Mouse (Mus musculus) neural tube, embryonic 15.5 days (tissue): ENCODE measurements around the gene Fcrl5. TPM values are rescaled to one million over a fixed set of nuclear protein-coding genes. Genes with fewer than 3 reads are reported as not detected.
"Not testable (repeated sequence)": the region's sequence is repeated elsewhere in the genome, so short reads cannot be mapped to it uniquely, and the experiment has no call there.

Source experiments
- ATAC-seq: fragments of 200-750 bp; cut with Nextera tagmentation; 2 replicates; pipeline ENCODE4 v1.8.0; 2017; ENCODE audit warnings: mild to moderate bottlenecking, moderate TSS enrichment, moderate library complexity; ENCODE audit not compliant: low FRiP score
- H3K27ac ChIP-seq: fragments of 300-500 bp; sonication (generic); replicated peaks from 2 replicates; pipeline ENCODE4 v1.5.1; 2015; ENCODE audit warnings: mild to moderate bottlenecking, inconsistent platforms
- H3K27me3 ChIP-seq: fragments of 300-500 bp; sonication (generic); replicated peaks from 2 replicates; pipeline ENCODE4 v1.6.1; 2015; ENCODE audit warnings: inconsistent platforms
- H3K36me3 ChIP-seq: fragments of 300-500 bp; sonication (generic); 2 replicates; pipeline ENCODE4 v1.6.1; 2015; ENCODE audit warnings: inconsistent platforms
- H3K4me1 ChIP-seq: fragments of 300-500 bp; sonication (generic); 2 replicates; pipeline ENCODE4 v1.6.1; 2015; ENCODE audit warnings: inconsistent platforms
- H3K4me2 ChIP-seq: fragments of 300-500 bp; sonication (generic); 2 replicates; pipeline ENCODE4 v1.6.1; 2015; ENCODE audit warnings: inconsistent platforms, mild to moderate bottlenecking, moderate library complexity
- H3K4me3 ChIP-seq: fragments of 300-500 bp; sonication (generic); replicated peaks from 2 replicates; pipeline ENCODE4 v1.5.1; 2015; ENCODE audit warnings: mild to moderate bottlenecking, inconsistent platforms
- H3K9ac ChIP-seq: fragments of 300-500 bp; sonication (generic); replicated peaks from 2 replicates; pipeline ENCODE4 v1.6.1; 2015; ENCODE audit warnings: mild to moderate bottlenecking, inconsistent platforms
- H3K9me3 ChIP-seq: fragments of 300-500 bp; sonication (generic); replicated peaks from 2 replicates; pipeline ENCODE4 v1.6.1; 2016; ENCODE audit warnings: inconsistent platforms
- WGBS: fragments of 180-500 bp; shearing (Covaris S2); methylation state at CpG from one replicate; pipeline ENCODE4 v1.1.7; 2015; ENCODE audit warnings: mixed read lengths; 5-methylcytosine and 5-hydroxymethylcytosine counted together
- polyA plus RNA-seq: library from polyadenylated mRNA; unstranded; fragments of >200 nt; fragmentation: Nextera tagmentation; extraction: Ambion mirVana; gene quantifications from 2 replicates; pipeline ENCODE4 v1.2.1, GENCODE M21; 2015

The Fcrl5 gene
- polyA plus RNA-seq, 1 experiment from 2014 or later, result not detected

DNA sequence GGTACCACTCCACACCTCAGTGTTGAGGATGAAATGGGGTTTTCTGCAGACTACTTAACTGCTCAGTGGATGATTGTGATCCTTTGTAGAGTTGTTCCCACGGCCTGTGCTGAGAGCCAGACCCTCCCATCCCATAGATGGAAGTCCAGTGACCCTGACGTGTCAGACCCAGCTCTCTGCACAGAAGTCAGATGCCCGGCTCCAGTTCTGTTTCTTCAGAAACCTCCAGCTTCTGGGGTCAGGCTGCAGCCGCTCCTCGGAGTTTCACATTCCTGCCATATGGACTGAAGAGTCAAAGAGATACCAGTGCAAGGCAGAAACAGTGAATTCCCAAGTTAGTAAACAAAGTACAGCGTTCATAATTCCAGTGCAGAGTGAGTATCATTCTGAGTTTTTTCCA lies 8.4 kb downstream of the Fcrl5 start:
- Histone ChIP-seq H3K4me3 (no peak overlapping the region), H3K27ac (no peak overlapping the region), H3K27me3 (no peaks in the 10 kb centered on the region), H3K9ac (no peak overlapping the region), H3K4me2 (no peak overlapping the region), H3K4me1 (no peaks in the 10 kb centered on the region), H3K36me3 (no peaks in the 10 kb centered on the region), H3K9me3 (no peaks in the 10 kb centered on the region)
- ATAC-seq, result no peak
- 82% methylated on average over 6 of the region's 6 CpGs for WGBS

DNA sequence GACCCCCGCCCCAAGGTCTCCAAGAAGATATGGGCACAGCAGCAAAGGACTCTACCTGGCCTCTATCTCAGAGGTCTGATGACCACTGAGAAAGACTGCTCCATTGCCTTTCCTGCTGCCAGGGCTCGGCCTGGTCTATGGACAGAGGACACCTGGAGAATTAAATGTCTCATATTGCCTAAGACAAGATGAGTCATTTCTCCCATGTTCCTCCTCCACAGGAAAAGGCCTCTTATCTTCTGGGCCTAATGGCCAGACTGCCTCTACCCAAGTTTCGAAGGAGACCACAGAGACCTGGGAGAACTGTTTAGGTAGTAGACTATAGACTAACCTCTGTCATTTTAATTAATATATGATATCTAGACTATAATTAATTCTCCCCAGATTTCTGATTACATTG lies 29.9 kb downstream of the Fcrl5 start:
- no peaks in the 10 kb centered on the region for H3K36me3 ChIP-seq
- no peak for ATAC-seq
- H3K27ac ChIP-seq, result no peak overlapping the region
- WGBS, result 91% methylated on average over 3 of the region's 3 CpGs
- H3K27me3 ChIP-seq, result no peaks in the 10 kb centered on the region
- no peaks in the 10 kb centered on the region for H3K4me1 ChIP-seq
- no peak overlapping the region for H3K9ac ChIP-seq
- 0 out of 2 replicates have a peak, but pooled peaks cover 2% of the 10 kb centered on the region for H3K9me3 ChIP-seq
- H3K4me3 ChIP-seq, result no peak overlapping the region
- H3K4me2 ChIP-seq, result no peak overlapping the region

DNA sequence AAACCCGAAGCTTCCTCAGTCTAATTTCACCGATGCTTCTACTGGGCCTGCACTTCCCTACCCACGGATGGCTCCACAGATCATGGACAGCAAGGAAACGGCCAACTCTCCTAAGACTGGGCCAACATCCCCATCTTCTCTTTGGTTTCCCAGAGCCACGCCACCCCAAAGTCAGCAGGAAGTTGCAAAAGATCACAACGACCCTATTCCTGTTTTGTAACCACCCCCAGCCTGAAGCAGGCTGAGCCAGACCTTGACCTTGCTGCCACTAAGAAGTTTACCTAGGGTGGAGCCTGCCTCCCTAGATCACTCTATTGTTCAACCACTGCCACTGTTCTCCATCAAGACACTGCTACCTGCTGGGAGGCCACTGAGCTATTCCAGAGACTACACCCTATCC lies 31.4 kb downstream of the Fcrl5 start:
- no peaks in the 10 kb centered on the region for H3K27me3 ChIP-seq
- H3K27ac ChIP-seq, result no peak overlapping the region
- H3K9ac ChIP-seq, result no peak overlapping the region
- WGBS, result 81% methylated on average over 6 of the region's 6 CpGs
- no peaks in the 10 kb centered on the region for H3K4me1 ChIP-seq
- no peak for ATAC-seq
- H3K4me2 ChIP-seq, result no peak overlapping the region
- H3K36me3 ChIP-seq, result no peaks in the 10 kb centered on the region
- 0 out of 2 replicates have a peak, but pooled peaks cover 2% of the 10 kb centered on the region for H3K9me3 ChIP-seq
- no peak overlapping the region for H3K4me3 ChIP-seq

GRCm38 (mm10) chr3:87467416-87467815 lies 31.8 kb downstream of the Fcrl5 start:
- Histone ChIP-seq H3K4me3 (no peak overlapping the region), H3K36me3 (no peaks in the 10 kb centered on the region), H3K4me2 (no peak overlapping the region), H3K27ac (no peak overlapping the region), H3K27me3 (no peaks in the 10 kb centered on the region), H3K4me1 (no peaks in the 10 kb centered on the region), H3K9me3 (0 out of 2 replicates have a peak, but pooled peaks cover 2% of the 10 kb centered on the region), H3K9ac (no peak overlapping the region)
- ATAC-seq, result no peak
- WGBS, result 92% methylated on average over 9 of the region's 9 CpGs

DNA sequence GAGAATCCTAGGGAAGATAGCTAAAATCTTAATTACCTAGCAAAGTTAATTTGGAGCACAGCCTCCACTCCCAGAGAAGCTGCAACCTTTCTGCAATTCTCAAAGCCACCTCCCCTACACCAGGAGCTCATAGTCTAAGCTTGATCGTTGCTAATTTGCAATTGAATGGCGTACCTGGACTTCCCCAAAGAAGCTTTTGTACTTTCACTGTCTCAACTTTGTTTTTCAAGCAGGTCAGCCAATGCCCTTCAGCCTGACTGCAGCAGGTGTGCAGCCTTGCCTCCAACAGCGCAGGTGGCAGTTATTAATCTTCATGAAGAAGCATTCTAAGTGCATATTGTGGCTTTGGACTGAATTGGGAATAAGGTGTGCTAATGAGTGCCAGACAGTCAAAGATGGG lies 42.4 kb downstream of the Fcrl5 start:
- H3K27ac ChIP-seq, H3K4me3 ChIP-seq, H3K36me3 ChIP-seq, H3K27me3 ChIP-seq, H3K4me2 ChIP-seq, H3K9ac ChIP-seq, H3K4me1 ChIP-seq, H3K9me3 ChIP-seq, ATAC-seq: not testable (repeated sequence)
- 83% methylated on average over 3 of the region's 3 CpGs for WGBS

DNA sequence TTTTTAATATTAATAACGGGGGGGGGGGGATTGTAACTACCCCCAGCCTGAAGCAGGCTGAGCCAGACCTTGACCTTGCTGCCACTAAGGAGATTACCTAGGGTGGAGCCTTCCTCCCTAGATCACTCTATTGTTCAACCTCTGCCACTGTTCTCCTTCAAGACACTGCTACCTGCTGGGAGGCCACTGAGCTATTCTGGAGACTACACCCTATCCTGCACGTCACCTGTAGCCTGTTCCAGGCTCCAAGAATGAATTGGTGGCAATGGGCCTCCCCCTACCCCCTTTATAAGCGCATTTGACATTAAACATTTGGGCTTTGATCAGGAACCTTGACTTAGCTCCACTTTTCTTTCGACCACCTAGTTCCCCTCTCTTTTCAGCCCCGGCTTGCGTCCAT lies 43.0 kb downstream of the Fcrl5 start:
- H3K36me3 ChIP-seq, H3K4me1 ChIP-seq, H3K4me2 ChIP-seq, H3K4me3 ChIP-seq, H3K27me3 ChIP-seq, ATAC-seq, H3K27ac ChIP-seq, H3K9ac ChIP-seq, H3K9me3 ChIP-seq: not testable (repeated sequence)
- WGBS, result 92% methylated on average over 6 of the region's 6 CpGs

DNA sequence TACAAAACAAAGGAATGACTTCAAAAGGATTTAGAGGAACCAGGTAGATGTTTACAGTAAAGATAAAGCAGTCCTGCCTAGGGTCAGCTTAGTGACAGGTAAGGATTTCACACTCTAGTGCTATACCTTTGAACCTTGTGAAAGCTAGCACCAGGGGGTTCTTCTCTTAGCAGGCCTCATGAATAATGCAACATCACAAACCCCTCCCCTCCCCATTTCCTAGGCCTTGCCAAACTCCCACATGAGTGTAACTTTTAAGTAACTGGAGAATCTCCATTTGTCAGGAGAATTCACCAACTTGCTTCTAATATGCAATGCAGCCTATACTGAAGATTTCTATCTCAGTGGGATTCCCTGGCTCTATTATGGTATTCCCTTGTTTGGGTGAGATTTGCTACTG lies 43.7 kb downstream of the Fcrl5 start:
- ATAC-seq, H3K4me3 ChIP-seq, H3K9ac ChIP-seq, H3K4me2 ChIP-seq, H3K36me3 ChIP-seq, H3K4me1 ChIP-seq, H3K27ac ChIP-seq, H3K27me3 ChIP-seq, H3K9me3 ChIP-seq: not testable (repeated sequence)

GRCm38 (mm10) chr3:87487392-87487791 lies 51.8 kb downstream of the Fcrl5 start:
- Histone ChIP-seq H3K4me3 (no peak overlapping the region), H3K27me3 (no peaks in the 10 kb centered on the region), H3K9me3 (no peaks in the 10 kb centered on the region), H3K27ac (no peak overlapping the region), H3K4me2 (no peak overlapping the region), H3K36me3 (no peaks in the 10 kb centered on the region), H3K9ac (no peak overlapping the region), H3K4me1 (no peaks in the 10 kb centered on the region)
- 84% methylated on average over 4 of the region's 4 CpGs for WGBS
- no peak for ATAC-seq

- H3K27me3 ChIP-seq, result no peaks in the 10 kb centered on the region
- no peaks in the 10 kb centered on the region for H3K4me1 ChIP-seq
- H3K27ac ChIP-seq, result no peak overlapping the region
- H3K36me3 ChIP-seq, result no peaks in the 10 kb centered on the region
- ATAC-seq, result no peak
- H3K4me2 ChIP-seq, result no peak overlapping the region
- 74% methylated on average over 2 of the region's 2 CpGs for WGBS
- H3K9me3 ChIP-seq, result no peaks in the 10 kb centered on the region
- no peak overlapping the region for H3K4me3 ChIP-seq
- no peak overlapping the region for H3K9ac ChIP-seq
These were observed 52.3 kb downstream of the Fcrl5 start for GRCm38 (mm10) chr3:87487911-87488310.

DNA sequence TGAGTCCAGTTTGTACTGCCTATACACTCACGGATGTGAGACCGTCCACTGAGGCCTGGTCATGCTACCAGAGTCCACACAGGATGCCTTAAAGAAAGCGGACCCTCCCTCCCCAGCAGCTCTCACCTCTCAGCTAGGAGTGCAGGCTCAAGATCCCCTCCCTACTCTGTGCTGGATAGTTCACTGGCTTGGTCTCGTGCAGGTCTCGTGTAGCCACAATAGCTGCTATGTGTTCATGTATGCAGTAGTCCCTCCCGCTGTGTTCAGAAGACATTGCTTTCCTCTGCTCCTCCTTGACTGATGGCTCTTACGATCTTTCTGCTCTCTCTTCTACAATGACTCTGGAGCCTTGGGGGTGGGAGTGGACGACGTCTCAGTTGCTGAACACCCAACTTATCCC lies 62.7 kb downstream of the Fcrl5 start:
- no peak for ATAC-seq
- no peaks in the 10 kb centered on the region for H3K4me1 ChIP-seq
- no peak overlapping the region for H3K27ac ChIP-seq
- H3K27me3 ChIP-seq, result 0 out of 2 replicates have a peak, but pooled peaks cover 3% of the 10 kb centered on the region
- WGBS, result 77% methylated on average over 9 of the region's 9 CpGs
- no peak overlapping the region for H3K9ac ChIP-seq
- H3K4me2 ChIP-seq, result no peak overlapping the region
- no peaks in the 10 kb centered on the region for H3K9me3 ChIP-seq
- H3K4me3 ChIP-seq, result no peak overlapping the region
- H3K36me3 ChIP-seq, result no peaks in the 10 kb centered on the region

DNA sequence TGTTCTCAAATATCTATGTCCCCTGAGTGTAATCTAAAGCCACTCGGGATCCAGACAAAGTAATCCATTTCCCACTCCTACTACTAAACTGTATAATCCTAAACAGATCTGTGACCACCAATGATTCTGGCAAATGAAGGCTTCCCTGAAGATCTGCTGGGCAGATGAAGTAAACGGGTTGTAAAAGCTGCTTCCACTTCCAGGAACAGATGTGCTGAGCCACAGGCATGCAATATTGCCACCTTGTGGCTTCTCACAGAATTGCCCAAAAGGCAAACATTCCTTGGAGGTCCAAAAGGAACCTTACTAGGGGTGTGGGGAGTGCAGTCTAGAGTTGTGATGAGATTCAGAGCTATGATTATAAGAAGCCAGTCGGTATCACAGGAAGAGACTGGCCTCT lies 63.5 kb downstream of the Fcrl5 start:
- peak; percentile 38; the same call in 1 of the 2 replicates for ATAC-seq

DNA sequence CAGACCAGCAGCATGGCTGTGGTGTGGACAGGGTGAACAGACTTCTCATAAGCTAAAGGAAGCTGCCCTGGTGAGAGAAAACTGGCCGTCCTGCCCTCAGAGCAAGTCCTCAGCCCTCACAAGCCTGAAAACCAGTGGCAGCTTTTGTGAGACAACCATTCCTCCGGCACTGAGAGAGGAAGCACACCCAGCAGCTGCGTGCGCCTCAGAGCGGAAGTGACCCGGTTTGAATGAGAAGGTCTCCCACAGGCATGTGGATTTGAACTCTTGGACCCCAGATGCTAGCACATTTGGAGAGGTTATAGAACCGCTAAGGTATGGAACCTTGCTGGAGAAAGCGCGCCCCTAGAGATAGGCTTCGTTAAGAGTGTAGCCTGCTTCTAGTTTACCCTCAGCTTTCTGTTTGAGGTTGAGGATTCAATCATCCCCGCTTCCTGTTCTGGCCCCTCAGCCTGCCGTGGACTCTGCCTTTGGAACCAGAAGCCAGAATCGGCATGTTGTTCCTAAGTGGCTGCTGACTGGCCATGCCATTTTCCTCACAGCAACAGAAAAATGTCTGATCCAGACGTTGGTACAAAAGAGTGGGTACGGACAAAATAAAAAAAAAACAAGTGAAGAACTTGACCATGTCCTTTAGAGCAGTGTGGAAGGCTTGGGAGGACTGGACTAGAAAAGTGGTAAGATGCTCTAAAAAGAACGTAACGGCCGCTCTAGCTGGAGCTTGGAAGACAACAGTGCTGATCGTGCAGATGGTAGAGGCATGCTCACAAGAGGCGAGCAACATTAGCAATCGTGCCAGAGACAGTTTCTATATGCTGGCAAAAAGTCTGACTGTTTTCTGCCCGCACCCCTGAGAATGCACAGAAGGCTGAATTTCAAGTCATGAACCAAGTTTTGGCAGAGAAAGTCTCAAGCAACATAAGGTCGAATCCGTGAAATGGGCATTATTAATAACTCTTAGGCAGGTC lies 64.8 kb downstream of the Fcrl5 start:
- Histone ChIP-seq H3K27ac (no peak overlapping the region), H3K4me2 (no peak overlapping the region), H3K27me3 (peaks cover 3% of the 10 kb centered on the region; the same call in 1 of the 2 replicates), H3K36me3 (no peaks in the 10 kb centered on the region), H3K4me3 (no peak overlapping the region), H3K4me1 (0 out of 2 replicates have a peak, but pooled peaks cover 4% of the 10 kb centered on the region), H3K9ac (no peak overlapping the region), H3K9me3 (no peaks in the 10 kb centered on the region)
- ATAC-seq, result no peak
- WGBS, result 85% methylated on average over 24 of the region's 24 CpGs

More for the DNA sequence above, 63.5 kb downstream of the Fcrl5 start:
- no peaks in the 10 kb centered on the region for H3K4me1 ChIP-seq
- WGBS, result 15% methylated on average over 3 of the region's 3 CpGs
- H3K4me3 ChIP-seq, result no peak overlapping the region
- H3K27me3 ChIP-seq, result peaks cover 3% of the 10 kb centered on the region; the same call in 1 of the 2 replicates
- no peak overlapping the region for H3K27ac ChIP-seq
- H3K4me2 ChIP-seq, result no peak overlapping the region
- H3K9ac ChIP-seq, result no peak overlapping the region
- no peaks in the 10 kb centered on the region for H3K9me3 ChIP-seq
- no peaks in the 10 kb centered on the region for H3K36me3 ChIP-seq
